Mouse (Mus musculus): ENCODE data around the gene Spata1.

DNA sequence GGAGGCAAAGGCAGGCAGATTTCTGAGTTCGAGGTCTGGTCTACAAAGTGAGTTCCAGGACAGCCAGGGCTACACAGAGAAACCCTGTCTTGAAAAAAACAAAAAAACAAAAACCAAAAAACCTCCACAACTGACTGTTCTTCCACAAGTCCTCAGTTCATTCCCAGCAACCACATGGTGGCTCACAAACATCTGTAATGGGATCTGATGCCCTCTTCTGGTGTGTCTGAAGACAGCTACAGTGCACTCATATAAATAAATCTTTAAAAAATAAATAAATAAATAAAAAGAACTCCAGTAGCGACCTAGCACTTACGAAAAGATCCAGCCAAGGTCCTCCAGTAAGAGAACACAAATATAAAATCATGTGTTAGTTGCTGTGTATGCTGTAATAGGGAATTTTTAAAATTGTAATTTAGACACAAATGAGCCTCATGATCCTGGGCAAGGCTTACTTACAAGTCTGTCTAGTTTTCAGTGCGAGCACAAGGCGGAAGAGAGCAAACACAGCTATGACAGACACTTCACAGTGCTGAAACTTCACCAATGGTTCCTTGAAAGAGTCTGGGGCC lies 20.8 kb upstream of the Spata1 start:
- TF ChIP-seq CTCF (IDR thresholded peaks at IDR 0.05; ENCODE audit: control insufficient read depth, insufficient read depth, low read length) (no peak), POLR2A (IDR thresholded peaks at IDR 0.05; ENCODE audit: borderline replicate concordance, control insufficient read depth, low read depth, low read length) (no peak)

All from bone marrow, adult 2 months (tissue).